Mouse (Mus musculus) c-Kit-positive CD71-positive TER-119-negative erythroid progenitor cells, embryonic 14.5 days (primary cell): ENCODE results near the gene Cd82.

Experiments used
- DNase-seq: peaks from one replicate; pipeline ENCODE4 v3.0.0-alpha.2; 2013; ENCODE audit warnings: low read depth

Gene Cd82

GRCm38 (mm10) chr2:93445237-93445651 is 17.7 kb downstream of the Cd82 start:
- no peak for DNase-seq

- DNase-seq: no peak
Observed at GRCm38 (mm10) chr2:93444280-93444679, 18.7 kb downstream of the Cd82 start.

DNA sequence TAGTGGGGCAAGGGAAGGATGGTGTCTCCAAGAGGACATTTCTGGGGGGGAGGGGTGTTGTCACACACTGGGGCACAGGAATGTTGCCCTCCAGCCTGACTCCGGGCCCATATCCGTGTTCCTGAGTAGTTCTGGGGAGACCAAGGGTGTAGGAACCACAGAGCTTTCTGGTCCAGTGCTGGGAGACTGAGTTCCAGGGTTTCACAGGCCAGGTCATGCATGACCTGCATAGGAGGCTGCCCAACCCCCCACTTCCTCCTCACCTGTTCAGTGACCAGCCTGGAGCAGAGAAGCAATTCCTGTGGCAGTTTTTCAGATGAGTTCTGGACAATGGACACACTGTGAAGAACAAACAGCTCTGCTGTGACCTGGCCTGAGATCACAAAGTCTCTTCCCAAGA is 19.8 kb downstream of the Cd82 start:
- DNase-seq: no peak

GRCm38 (mm10) chr2:93439812-93440559 is 23.0 kb downstream of the Cd82 start:
- no peak for DNase-seq

GRCm38 (mm10) chr2:93439352-93439771 is 23.6 kb downstream of the Cd82 start:
- no peak for DNase-seq

DNA sequence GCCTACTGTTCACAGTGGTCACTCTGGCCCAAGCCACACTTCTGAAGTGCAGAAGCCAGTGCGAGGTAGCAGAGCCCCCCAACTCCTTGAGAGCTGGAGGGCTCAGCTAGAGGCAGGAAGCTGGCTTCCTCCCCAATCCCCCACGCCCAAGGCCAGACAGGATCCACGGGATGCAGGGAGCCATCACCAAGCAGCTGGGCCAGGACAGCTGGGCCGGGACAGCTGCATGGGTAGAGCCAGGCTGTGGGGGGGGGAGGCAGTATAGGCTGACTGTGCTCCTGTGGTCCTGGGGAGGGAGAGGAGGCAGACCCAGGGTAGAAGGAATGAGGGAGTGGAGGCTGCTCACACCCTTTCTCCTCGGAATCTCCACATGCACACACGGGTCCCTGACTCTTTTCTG is 24.6 kb downstream of the Cd82 start:
- DNase-seq: no peak

DNA sequence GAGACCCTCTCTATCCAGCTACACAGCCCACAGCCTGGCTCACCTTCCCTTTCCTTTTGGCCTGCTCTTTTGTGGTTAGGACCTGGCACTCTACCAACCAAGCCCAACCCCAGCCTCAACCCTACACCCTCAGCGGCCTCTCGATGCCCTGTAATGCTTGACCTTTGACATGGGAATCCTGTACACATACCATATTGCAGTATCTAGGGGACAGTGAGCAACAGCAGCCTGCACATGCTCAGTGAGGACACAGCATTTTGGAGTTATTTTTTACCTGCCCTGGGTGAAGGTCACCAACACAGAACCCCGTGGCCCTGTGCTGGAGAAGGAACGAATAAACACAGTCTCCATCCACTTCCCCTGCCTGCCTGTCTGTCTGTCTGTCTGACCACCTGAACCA is 27.4 kb downstream of the Cd82 start:
- DNase-seq: no peak

DNA sequence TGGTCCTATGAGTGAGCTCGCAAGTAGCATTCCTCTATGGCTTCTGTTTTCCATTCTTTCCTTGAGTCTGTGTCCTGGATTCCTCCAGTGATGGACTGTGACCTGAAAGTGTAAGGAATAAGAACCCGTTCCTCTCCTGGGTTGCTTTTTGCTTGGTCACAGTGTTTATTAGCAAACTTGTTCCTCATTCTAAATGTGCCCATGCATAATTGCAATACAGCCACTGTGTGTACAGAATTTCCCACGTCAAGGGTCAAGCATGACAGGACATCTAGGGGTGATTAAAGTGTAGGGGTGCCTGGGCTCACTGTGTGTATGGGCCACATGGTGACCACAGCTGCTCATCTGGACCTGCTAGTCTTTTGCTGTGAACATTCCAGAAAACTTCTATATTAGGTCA is 28.0 kb downstream of the Cd82 start:
- no peak for DNase-seq

GRCm38 (mm10) chr2:93433543-93433942 is 29.4 kb downstream of the Cd82 start:
- no peak for DNase-seq

GRCm38 (mm10) chr2:93432600-93433389 is 30.1 kb downstream of the Cd82 start:
- DNase-seq: no peak

GRCm38 (mm10) chr2:93431575-93432325 is 31.2 kb downstream of the Cd82 start:
- DNase-seq: no peak

- no peak for DNase-seq
Observed at GRCm38 (mm10) chr2:93430993-93431392, 31.9 kb downstream of the Cd82 start.

DNA sequence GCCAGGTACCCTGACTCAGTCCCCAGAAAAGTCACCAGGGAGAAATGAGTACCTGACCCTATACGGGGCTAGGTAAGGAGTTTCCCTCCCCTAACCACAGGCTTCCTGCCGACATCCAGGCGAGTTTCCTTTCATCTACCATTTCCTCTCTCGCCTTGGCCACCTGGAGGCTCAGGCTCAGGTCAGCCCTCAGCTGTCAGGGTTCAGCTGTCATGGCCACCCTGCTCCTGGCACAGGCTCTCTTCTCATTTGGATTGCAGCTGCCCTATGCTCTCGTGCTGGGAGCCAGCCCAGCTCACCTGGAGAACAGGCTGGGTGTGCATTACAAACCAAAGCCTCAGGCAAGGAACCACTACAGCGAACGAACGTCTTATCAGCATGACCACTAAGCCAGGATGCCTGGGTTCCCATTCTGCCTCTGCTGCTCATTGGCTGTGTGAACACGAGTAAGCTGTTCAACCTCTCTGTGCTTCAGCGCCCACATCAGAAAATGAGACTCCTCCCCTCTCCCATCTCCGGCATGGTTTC is 34.9 kb downstream of the Cd82 start:
- no peak for DNase-seq

- no peak for DNase-seq
Observed at GRCm38 (mm10) chr2:93427000-93427715, 35.8 kb downstream of the Cd82 start.

- no peak for DNase-seq
Observed at GRCm38 (mm10) chr2:93425810-93426209, 37.1 kb downstream of the Cd82 start.

GRCm38 (mm10) chr2:93424307-93424984 is 38.5 kb downstream of the Cd82 start:
- no peak for DNase-seq

- peak; percentile 65 for DNase-seq
Observed at GRCm38 (mm10) chr2:93421320-93421719, 41.6 kb downstream of the Cd82 start.

DNA sequence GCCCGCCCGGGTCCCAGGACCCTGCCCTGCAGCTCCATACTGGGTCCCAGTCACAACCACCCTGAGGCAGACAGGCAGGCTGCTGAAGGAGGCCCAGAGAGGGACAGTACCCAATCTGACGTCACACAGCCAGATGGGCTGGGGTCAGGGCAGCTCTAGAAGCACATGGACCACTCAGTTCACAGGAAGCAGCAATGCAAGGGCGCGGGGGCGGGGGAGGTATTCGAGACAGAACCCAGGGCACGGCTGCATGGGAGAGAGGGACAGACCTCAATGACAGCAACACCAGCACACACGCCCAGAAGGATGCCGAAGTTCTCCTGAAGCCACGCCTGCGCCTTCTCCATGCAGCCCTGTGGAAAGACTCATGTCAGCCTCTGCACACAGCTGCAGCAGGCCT is 43.0 kb downstream of the Cd82 start:
- DNase-seq: no peak

- peak; percentile 54 for DNase-seq
Observed at GRCm38 (mm10) chr2:93418396-93418795, 44.5 kb downstream of the Cd82 start.

GRCm38 (mm10) chr2:93416874-93417709 is 45.8 kb downstream of the Cd82 start:
- DNase-seq: no peak
